Mouse (Mus musculus): ENCODE results near the gene Spg11.
"Not testable (repeated sequence)": the region's sequence is repeated elsewhere in the genome, so short reads cannot be mapped to it uniquely, and the experiment has no call there.

Gene Spg11

DNA sequence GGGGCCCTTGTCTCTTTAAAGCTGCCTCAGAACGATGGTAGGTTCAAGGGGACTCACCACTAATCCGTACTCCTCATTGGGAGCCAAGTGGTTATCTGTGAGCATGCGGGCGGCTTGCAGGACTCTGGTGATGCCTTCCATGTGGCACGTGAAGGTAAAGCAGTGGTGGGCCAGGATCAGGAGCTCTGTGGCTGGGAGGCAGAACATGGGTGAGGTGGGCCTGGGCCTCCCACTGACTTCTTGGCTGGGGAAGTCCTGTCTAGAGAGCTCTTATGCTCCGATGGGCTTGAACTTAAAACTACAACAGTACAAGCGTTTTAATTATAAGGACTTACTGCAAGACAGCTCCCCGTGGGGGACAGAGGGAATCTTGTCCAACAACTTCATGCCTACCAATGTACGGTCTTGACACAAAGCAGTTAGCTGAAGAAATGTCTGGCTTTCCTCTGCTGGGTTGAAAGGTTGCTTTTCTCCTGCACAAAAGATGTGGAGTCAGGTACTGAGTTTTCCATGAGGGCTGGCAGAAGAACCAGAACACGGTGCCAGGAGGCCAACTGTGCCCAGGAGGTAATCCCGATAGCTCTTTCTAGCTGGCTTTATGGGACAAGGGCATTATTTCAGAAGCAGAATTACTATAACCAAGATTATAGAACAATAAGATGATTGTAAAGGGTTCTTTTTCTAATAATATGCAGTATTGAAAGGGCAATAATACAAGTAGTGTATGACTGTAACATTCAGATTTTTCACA is 58.6 kb downstream of the Spg11 start:
- peak; percentile 77 to 81 for DNase-seq

DNA sequence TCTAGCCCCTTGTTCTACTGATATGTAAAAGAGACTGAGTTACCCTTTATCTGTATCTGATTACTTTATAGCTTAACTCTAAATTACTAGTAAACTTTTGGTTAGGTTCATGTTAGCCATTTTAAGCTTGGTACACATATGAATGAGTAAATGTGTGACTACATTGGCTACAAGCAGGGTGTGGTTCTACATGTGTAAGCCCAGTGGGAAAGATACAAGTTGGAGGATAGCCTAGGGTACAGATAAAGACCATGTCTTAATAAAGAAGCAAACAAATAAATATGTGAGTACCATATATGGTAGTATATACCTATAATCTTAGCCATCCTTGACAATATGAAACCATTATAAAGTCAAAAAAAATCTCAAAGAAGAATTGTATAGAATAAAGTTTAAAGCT is 74.3 kb downstream of the Spg11 start:
- no peak for DNase-seq

GRCm38 (mm10) chr2:122036064-122036463 is 82.1 kb downstream of the Spg11 start:
- no peak for DNase-seq

GRCm38 (mm10) chr2:122031970-122032369 is 86.2 kb downstream of the Spg11 start:
- no peak for DNase-seq

DNA sequence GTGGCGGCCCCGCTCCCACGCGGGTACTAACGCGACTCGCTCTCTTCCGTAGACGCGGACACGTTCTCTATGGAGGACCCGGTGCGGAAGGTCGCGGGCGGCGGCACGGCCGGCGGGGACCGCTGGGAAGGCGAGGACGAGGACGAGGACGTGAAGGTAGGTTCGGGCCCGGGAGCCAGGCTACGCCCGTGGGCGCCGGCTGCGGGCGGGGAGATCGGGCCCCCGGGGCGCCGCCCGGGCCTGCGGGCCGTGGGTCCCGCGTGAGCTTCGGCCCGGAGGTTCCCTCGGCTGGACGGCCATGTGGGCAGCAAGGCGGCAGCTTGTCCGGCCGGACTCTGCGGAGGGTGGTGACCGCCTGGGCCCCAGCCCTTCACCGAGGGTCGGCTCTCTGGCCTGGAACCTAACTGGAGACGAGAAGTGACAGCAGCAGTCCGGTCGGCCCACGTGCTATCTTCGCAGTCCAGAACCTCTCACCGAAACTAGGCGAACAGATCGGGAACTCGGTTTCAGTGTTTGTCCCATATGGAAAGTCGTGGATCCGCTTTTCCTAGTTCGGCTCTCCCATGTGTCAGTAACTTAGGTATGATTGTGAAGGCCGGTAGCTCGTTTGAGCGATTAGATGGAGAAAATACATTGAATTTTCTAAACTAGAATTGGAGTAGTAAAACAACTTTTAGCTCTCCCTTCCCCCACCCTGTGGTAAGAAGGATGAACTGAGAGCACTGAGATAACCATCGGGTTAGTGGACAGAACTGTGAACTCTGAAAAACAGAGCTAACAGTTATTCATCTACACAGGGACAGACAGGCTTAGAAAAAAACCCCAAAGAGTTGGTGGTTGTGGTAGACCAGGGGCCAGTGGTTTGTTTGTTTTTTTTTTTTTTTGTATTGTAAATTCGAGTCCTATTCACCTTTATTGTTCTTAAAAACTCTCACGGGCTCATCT is 89.2 kb downstream of the Spg11 start:
- DNase-seq, result peak in 1 of 2 experiments; percentile 66

DNA sequence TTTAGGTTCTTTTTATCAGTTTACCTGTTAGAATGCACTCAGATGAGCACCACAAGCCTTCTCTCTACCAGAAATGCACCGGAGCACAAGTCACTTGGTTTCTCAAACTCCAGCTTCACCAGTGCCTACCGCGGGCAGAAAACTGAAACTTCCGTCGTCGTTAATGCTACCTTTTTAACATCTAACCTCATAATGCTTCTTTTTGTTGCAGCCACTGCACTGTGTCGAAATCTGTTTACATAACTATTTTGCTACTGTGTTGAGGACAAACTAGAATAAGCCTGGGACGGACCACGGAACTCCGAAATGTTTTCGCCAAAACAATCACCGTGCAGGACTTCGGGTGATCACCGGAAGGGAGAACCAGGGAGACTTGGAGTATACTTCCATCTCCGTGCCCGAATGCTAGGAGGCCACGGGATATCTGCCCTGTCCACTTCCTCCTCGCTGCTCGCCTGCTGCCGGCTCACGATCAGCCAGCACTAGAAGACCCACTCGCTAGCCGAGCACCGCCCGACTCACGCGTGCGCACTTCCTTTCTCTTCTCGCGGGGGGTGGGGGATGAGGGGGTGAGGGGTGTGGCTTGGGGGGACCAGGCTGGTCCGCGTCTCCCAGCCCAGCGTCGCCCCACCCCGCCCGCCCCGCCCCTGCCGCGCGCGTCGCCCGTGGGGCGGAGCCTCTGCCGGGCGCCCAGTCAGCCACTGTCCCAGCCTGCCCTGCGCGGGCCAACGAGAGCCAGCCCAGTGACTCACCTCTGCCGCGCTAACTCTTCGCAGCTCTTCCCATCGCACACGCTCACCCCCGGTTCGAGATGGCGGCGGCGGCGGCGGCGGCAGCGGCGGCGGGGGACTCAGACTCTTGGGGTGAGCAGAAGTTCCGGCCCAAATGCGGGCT is 90.1 kb downstream of the Spg11 start, which contains the start of gene Eif3j1:
TSS of gene Eif3j1 (plus strand) at position 685 of the 894 bp plus-strand sequence.
- peak; percentile 92 to 95 for DNase-seq

GRCm38 (mm10) chr2:122027091-122027490 is 91.1 kb downstream of the Spg11 start:
- DNase-seq, result not testable (repeated sequence)

GRCm38 (mm10) chr2:122022284-122022683 is 95.9 kb downstream of the Spg11 start:
- no peak for DNase-seq

GRCm38 (mm10) chr2:122018705-122019104 is 99.5 kb downstream of the Spg11 start:
- DNase-seq, result no peak

DNA sequence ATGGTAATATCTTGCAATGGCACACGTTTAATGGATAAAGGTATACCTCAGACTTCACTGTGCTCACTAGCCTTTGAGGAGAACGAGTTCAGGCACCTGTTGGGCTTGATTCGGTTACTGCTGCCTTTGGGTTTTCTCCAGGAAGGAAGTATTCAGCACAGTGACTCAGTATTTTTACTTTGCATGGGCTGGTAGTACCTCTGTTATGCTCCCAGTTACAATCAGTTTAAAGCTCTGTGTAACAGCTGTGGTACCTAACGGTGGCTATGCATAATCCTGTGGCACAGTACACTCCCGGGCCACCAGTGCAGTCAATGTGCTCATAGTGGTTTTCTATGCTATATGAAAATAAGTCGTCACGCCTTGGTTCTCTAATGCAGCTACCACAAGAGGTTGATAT is 106.7 kb downstream of the Spg11 start:
- no peak for DNase-seq

DNA sequence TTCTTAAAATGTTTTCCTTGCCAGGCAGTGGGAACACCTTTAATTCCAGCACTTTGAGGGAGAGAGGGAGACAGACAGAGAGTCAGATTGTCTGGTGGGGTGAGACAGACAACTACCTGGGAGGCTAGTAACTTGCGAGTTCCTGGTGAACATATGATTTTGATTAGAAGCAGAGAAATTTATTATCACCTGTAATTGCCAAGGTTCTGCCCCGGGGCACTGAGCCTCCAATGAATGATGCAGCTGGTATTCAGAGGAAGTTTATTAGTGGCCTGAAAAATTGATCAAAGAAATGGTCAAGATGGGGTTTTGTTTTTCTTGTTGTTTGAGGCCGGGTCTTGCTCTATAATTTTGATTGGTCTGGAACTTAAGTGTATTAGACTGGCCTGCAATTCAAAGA is 109.4 kb downstream of the Spg11 start:
- no peak for DNase-seq
